Mouse (Mus musculus) erythroblast, embryonic 14.5 days (primary cell): ENCODE data around the gene Myh10. TPM values are rescaled to one million over a fixed set of nuclear protein-coding genes. Genes with fewer than 3 reads are reported as not detected.

Experiments used
- H3K27me3 ChIP-seq: 2 replicates; pipeline ENCODE4 v1.6.1; 2012; ENCODE audit warnings: inconsistent platforms; ENCODE audit not compliant: control insufficient read depth
- H3K36me3 ChIP-seq: 2 replicates; pipeline ENCODE4 v1.6.1; 2012; ENCODE audit warnings: mild to moderate bottlenecking, inconsistent platforms; ENCODE audit not compliant: control insufficient read depth
- H3K4me1 ChIP-seq: 2 replicates; pipeline ENCODE4 v1.6.1; 2012; ENCODE audit warnings: inconsistent platforms; ENCODE audit not compliant: control insufficient read depth
- H3K4me3 ChIP-seq: replicated peaks from 2 replicates; pipeline ENCODE3; 2012; ENCODE audit warnings: moderate library complexity, mild to moderate bottlenecking, inconsistent platforms
- H3K9me3 ChIP-seq: 2 replicates; pipeline ENCODE4 v1.6.1; 2012; ENCODE audit warnings: low read length, inconsistent platforms, mixed read lengths; ENCODE audit not compliant: control insufficient read depth
- GATA1 ChIP-seq: IDR thresholded peaks from 2 replicates; pipeline ENCODE4 v1.6.1; 2012; ENCODE audit warnings: low read length, inconsistent platforms, mixed read lengths
- TAL1 ChIP-seq: IDR thresholded peaks from 3 replicates; pipeline ENCODE4 v1.6.1; 2012; ENCODE audit warnings: low read length, inconsistent platforms, mixed read lengths
- polyA plus RNA-seq: library from polyadenylated mRNA; stranded (reverse); fragments of >175 nt; gene quantifications from 2 replicates; pipeline ENCODE4 v1.2.3, GENCODE M21; 2012

The Myh10 gene
- polyA plus RNA-seq, 1 experiment = 7.7 TPM

DNA sequence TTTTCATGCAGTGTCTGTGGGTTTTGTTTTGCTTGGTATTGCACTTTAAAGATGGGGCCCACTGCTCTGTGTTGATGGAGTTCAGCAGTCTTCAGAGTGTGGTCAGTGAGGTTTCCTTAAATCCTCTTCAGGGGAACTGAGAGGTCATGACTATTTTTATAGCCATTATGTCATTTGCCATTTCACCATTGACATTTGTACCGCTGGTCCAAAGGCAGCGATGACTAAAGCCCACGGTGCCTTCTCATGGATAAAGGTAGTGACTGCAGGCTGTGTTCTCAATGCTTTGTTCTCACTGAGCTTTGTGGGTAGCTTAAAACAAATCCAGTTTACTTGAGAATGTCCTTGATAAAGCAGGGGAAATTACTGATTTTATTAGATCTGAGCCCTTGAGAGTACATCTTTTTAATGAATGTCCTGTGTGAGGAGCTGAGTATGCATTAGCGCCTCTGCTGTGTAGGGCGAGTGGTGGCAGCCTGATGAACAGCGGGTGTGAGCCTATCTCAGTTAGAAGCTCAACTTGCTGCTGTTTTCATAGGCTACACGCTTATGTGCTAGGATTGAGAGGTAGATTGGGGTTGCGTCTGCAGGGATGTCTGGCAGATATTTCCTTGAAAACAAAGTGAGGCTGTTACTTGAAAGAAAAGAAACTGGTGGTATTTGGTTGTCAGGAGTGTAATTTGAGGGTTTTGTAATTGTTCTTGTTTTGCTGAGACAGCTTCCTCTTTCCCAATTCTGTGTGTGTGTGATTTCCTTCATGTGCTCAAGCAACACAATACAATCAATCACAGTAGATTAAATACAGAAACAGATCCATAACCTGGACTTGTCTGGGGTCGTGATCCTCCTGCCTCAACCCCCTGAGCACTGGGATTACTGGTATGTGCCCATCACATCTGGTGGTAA is 15.4 kb downstream of the Myh10 start:
- Histone ChIP-seq H3K27me3 (no peaks in the 10 kb centered on the region), H3K9me3 (no peaks in the 10 kb centered on the region), H3K4me1 (peaks cover 8% of the 10 kb centered on the region; the same call in 1 of the 2 replicates), H3K36me3 (peaks cover 46% of the 10 kb centered on the region), H3K4me3 (no peak overlapping the region)
- no peak for TF ChIP-seq TAL1
- TF ChIP-seq GATA1 = no peak

- Histone ChIP-seq H3K4me1 (peaks cover 5% of the 10 kb centered on the region; the same call in 1 of the 2 replicates), H3K4me3 (no peak overlapping the region), H3K36me3 (peaks cover 38% of the 10 kb centered on the region), H3K27me3 (no peaks in the 10 kb centered on the region), H3K9me3 (no peaks in the 10 kb centered on the region)
- no peak for TF ChIP-seq GATA1
- no peak for TF ChIP-seq TAL1
These were observed 16.7 kb downstream of the Myh10 start for GRCm38 (mm10) chr11:68707881-68708582.

DNA sequence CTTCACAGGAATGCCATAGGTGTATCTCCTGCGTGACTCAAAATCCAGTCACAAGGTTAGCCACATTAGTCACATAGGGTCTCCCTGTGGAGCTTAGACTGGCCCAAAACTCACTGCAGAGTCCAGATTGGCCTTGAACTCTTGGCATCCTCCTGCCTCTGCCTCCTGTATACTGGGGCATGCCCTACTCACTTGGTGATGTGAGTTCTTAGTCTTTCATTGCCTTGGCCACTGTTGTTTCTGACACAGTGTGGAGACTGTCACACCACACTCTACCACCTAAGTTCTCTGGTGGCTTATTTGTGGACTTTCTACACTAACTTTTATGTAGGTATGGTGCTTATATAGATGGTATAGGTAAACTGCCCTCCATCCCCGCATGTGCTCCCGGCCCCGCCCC is 24.8 kb downstream of the Myh10 start:
- TF ChIP-seq GATA1 = no peak
- no peak for TF ChIP-seq TAL1
- Histone ChIP-seq H3K9me3 (no peaks in the 10 kb centered on the region), H3K4me1 (no peaks in the 10 kb centered on the region), H3K4me3 (no peak overlapping the region), H3K27me3 (no peaks in the 10 kb centered on the region), H3K36me3 (peaks cover 58% of the 10 kb centered on the region)

- H3K36me3 ChIP-seq = peaks cover 66% of the 10 kb centered on the region
- no peaks in the 10 kb centered on the region for H3K27me3 ChIP-seq
- H3K4me1 ChIP-seq = peaks cover 3% of the 10 kb centered on the region
- H3K4me3 ChIP-seq = no peak overlapping the region
- H3K9me3 ChIP-seq = no peaks in the 10 kb centered on the region
- TF ChIP-seq TAL1 (no peak), GATA1 (no peak)
These were observed 25.9 kb downstream of the Myh10 start for GRCm38 (mm10) chr11:68717171-68717840.

DNA sequence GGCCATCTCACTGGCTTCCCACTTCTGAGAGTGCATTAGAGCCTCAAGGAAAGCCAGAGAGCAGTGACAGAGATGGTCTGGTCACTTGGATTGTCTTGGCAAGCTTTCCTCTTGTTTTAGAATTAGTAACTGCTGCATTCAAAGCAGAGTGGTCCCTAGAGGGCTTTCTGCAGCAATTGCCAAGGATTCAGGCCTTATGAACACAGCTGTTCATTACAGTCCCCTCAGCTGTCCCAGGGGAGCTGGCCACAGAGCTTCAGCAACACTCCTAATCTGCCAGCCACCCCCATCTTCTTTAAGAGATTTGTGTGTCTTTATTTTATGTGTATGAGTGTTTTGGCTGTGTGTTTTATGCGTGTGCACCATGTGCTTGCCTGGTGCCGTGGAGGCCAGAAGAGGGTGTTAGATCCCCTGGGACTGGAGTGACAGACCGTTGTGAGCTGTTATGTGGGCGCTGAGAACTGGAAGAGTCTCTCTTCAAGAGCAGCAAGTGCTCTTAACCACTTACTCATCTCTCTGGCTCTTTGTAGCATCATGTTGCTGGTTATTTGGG is 27.8 kb downstream of the Myh10 start:
- Histone ChIP-seq H3K4me3 (no peak overlapping the region), H3K36me3 (peaks cover 67% of the 10 kb centered on the region), H3K9me3 (no peaks in the 10 kb centered on the region), H3K27me3 (no peaks in the 10 kb centered on the region), H3K4me1 (peaks cover 7% of the 10 kb centered on the region)
- TF ChIP-seq GATA1 (no peak), TAL1 (no peak)

DNA sequence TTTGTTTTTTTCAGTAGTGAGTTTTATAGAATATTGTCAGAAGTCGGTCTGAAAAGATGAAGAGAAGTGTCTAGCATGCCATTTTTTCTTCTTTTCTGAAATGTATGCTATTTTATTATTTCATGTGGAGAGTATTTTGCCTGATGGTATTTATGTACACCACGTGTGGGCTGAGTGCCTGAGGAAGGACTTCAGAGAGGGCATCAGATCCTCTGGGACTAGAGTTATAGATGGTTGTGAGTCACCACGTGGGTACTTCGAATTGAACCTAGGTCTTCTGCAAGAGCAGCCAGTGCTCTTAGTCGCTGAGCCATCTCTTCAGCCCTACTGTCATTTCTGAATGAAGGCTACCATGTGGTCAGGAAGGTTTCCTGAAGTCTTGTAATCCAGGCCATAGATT is 28.4 kb downstream of the Myh10 start:
- Histone ChIP-seq H3K27me3 (no peaks in the 10 kb centered on the region), H3K4me3 (no peak overlapping the region), H3K9me3 (no peaks in the 10 kb centered on the region), H3K4me1 (peaks cover 7% of the 10 kb centered on the region), H3K36me3 (peaks cover 62% of the 10 kb centered on the region)
- TF ChIP-seq TAL1 = no peak
- no peak for TF ChIP-seq GATA1

- TF ChIP-seq GATA1 = no peak
- Histone ChIP-seq H3K36me3 (peaks cover 67% of the 10 kb centered on the region), H3K4me1 (peaks cover 7% of the 10 kb centered on the region), H3K9me3 (no peaks in the 10 kb centered on the region), H3K27me3 (no peaks in the 10 kb centered on the region), H3K4me3 (no peak overlapping the region)
These were observed 32.8 kb downstream of the Myh10 start for GRCm38 (mm10) chr11:68724117-68724516.

DNA sequence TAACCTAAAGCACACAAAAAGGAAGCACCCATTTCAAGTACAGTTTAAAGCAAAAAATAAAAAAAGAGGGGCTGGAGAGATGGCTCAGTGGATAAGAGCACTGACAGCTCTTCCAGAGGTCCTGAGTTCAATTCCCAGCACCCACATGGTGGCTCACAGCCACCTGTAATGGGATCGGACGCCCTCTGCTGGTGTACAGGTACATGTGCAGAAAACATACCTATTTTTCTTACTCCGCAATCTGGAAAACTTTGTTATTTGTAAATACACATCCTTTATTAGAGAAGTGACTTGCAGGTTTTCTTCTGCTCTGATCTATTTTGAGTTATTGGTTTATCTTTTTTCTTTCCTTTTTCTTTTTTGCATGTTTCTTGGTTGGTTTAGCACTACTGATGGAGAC is 37.3 kb downstream of the Myh10 start:
- H3K4me3 ChIP-seq = no peak overlapping the region
- H3K4me1 ChIP-seq = no peaks in the 10 kb centered on the region; the same call in 1 of the 2 replicates
- H3K27me3 ChIP-seq = no peaks in the 10 kb centered on the region
- no peaks in the 10 kb centered on the region for H3K9me3 ChIP-seq
- TF ChIP-seq TAL1 (no peak), GATA1 (no peak)
- peaks cover 41% of the 10 kb centered on the region for H3K36me3 ChIP-seq

GRCm38 (mm10) chr11:68730792-68731191 is 39.4 kb downstream of the Myh10 start:
- no peaks in the 10 kb centered on the region for H3K9me3 ChIP-seq
- H3K4me1 ChIP-seq = no peaks in the 10 kb centered on the region; the same call in 1 of the 2 replicates
- peaks cover 47% of the 10 kb centered on the region for H3K36me3 ChIP-seq
- no peak overlapping the region for H3K4me3 ChIP-seq
- no peaks in the 10 kb centered on the region for H3K27me3 ChIP-seq
- TF ChIP-seq TAL1 (no peak), GATA1 (no peak)
